Comparison of ENCODE assay signal across 17 mouse cellular contexts in the genomic region with DNA sequence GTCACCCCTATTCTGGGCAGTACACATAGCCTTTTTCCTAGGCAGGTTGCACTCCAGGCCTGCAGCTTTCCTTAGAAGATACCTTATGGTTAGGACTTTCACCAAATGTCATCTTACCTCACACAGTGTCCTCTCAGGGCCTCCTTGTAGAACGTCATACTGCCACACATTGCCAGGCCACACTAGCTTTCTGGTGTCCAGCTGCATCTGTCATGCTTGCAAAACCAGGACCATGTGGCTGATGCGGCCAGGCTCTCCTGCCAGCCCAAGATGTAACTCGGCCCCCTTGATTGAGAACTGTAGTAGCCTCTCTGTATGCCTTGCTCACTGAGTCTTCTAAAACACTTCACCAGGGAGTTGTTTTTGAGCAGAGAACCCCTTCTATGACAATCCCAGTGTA. TPM values are rescaled to one million over a fixed set of nuclear protein-coding genes. Genes with fewer than 3 reads are reported as not detected.
"Had no signal": no experiment of that assay in that cellular context is flagged by ENCODE, and none has a peak within 500 bp of the region (broad histone marks: within the 10 kb centered on the region; RNA-seq: fewer than 3 reads in every experiment).

No protein-coding gene starts in this region.

- H3K9ac ChIP-seq: liver, postnatal 0 days; lung, embryonic 15.5 days; midbrain, embryonic 13.5 days; midbrain, embryonic 15.5 days; neural tube, embryonic 12.5 days had no signal

- ATAC-seq: liver, postnatal 0 days; lung, postnatal 0 days; midbrain, embryonic 13.5 days; midbrain, embryonic 15.5 days had no signal

- H3K27me3 ChIP-seq: lung, embryonic 15.5 days; midbrain, embryonic 13.5 days; midbrain, embryonic 15.5 days; neural tube, embryonic 12.5 days had no signal

- H3K4me2 ChIP-seq: lung, embryonic 15.5 days; midbrain, embryonic 11.5 days; midbrain, embryonic 13.5 days; midbrain, embryonic 15.5 days; neural tube, embryonic 12.5 days had no signal

- H3K4me3 ChIP-seq: lung, embryonic 15.5 days; midbrain, embryonic 13.5 days; midbrain, embryonic 15.5 days; neural tube, embryonic 12.5 days had no signal

- DNase-seq: liver, postnatal 0 days; lung, adult 2 months; lung, postnatal 14 days; lung, postnatal 36 days; right cerebral cortex, postnatal 14 days; spleen, adult 18-20 months; thymus, adult 18-20 months; thymus, postnatal 14 days; thymus, postnatal 36 days had no signal

- H3K27ac ChIP-seq: lung, embryonic 15.5 days; macrophage; midbrain, embryonic 13.5 days; midbrain, embryonic 15.5 days; neural tube, embryonic 12.5 days had no signal

- H3K36me3 ChIP-seq: midbrain, embryonic 13.5 days; midbrain, embryonic 15.5 days; neural tube, embryonic 12.5 days had no signal

- H3K9me3 ChIP-seq: lung, embryonic 15.5 days; midbrain, embryonic 13.5 days; midbrain, embryonic 15.5 days; neural tube, embryonic 12.5 days had no signal

- H3K4me1 ChIP-seq: midbrain, embryonic 13.5 days; midbrain, embryonic 15.5 days; neural tube, embryonic 12.5 days had no signal

RNA-seq across cellular contexts. Expression of a gene that starts 38.6 kb away (rescaled TPM):
- total RNA-seq: monocyte, adult 5-6 weeks had no signal
